Mouse (Mus musculus): ENCODE measurements around the gene Tdp1.
A peak's percentile ranks its signal among the peaks of the same experiment; 100 is the strongest.

Tdp1 gene

DNA sequence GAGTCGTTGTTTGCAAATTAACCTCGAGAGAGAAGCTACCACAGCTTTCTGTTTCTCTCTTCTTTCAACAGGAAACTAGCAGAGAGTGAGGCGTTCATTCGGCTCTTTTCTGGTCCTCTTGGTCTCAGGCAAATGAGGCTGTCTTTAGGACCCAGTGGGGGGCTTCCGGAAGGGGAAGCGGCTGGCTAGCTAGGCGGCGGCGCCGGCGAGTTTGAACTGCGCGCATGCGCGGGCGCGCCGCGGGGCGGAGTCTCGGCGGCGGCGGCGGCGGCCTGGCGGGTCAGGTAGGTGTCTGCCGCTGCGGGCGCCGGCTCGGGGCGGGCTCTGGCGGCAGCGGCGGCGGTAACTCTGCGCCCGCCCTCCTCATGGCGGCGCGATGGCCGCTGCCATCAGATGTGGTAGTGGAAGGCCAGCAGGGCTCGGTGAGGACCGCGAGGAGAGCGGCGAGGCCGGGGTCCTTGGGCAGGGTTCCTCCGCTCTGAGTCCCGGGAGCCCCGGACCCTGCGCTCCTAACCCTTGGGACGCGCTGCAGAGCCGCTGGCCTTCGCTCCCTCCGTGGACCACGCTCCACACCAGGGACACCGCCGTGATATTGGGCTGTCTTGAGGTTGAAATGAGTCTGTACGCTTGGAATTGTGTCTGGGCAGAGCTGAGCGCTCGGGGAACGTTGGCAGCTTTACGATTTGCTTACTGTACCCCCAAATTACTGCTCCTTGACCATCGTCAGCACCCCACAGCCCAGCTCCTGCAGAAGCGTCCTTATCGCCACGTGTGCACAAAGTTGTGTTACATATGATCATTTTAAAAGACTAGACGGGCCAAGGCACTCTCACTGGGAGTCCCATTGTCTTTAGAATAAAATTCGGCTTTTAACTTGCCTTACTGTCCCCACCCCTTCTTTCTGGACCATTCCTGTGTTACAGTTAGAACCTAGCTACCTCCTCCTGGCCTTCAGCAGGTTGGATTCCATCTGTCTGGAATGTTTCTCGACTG lies at the start of gene Tdp1, which contains the start of gene Efcab11:
Tdp1 (plus strand) TSS at position 249 of the 993 bp plus-strand sequence.
Efcab11 (minus strand) TSS at position 171 of the 993 bp plus-strand sequence.
- no peaks in the 10 kb centered on the region for H3K27me3 ChIP-seq (ENCODE audit: insufficient read depth, low read length)
- no peaks in the 10 kb centered on the region for H3K9me3 ChIP-seq (ENCODE audit: low read length)
- no peak for TF ChIP-seq NANOG (IDR thresholded peaks at IDR 0.05; ENCODE audit: borderline replicate concordance, low read length)
- TF ChIP-seq POU5F1 (IDR thresholded peaks at IDR 0.05; ENCODE audit: borderline replicate concordance, low read length): no peak
- TF ChIP-seq CTCF (conservative IDR thresholded peaks at IDR 0.05; ENCODE audit: low read length): no peak
- peaks cover 4% of the 10 kb centered on the region; the same call in 1 of the 2 replicates for H3K36me3 ChIP-seq (ENCODE audit: insufficient read depth, low read length)
- H3K4me3 ChIP-seq (replicated peaks; ENCODE audit: low read length): peak within 1 kb of the TSS; percentile 98
- peaks cover 20% of the 10 kb centered on the region for H3K4me1 ChIP-seq (replicated peaks; ENCODE audit: low read depth, low read length)

DNA sequence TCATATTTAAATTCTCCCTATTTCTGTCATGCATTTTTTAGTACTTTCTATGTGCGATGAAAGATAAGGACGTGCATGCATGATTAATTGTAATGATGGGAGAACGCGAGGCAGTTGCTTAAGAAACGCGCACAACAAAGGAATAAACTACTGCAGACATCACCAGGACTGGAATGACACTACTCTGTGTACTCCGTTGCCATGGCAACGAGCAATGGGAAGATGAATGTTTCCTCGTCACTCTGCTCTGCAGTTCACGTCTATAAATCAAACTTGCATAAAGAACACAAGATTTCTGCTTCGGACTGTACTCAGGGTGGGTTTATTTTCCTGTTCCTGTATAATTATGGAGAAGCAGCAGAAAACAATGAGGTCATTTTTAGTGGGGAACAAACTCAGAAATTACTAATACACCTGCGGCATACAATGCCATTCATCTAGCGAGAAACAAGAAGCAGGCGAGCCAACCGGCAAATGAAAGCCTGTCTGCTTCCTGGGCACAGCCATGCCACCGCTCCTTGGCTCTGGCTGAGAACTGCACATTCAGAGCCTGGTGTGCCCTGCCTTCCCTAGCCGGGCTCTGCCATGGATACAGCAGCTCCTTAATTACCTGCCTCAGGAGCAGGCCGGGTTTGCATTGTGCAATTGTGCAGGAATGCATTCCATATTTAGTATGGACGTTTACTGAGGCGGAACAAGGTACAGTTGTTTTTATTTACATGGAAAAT lies 47.7 kb upstream of the Tdp1 start:
- H3K4me1 ChIP-seq (replicated peaks; ENCODE audit: low read depth, low read length): no peaks in the 10 kb centered on the region
- no peaks in the 10 kb centered on the region for H3K36me3 ChIP-seq (ENCODE audit: insufficient read depth, low read length)
- no peaks in the 10 kb centered on the region for H3K27me3 ChIP-seq (ENCODE audit: insufficient read depth, low read length)
- no peaks in the 10 kb centered on the region for H3K9me3 ChIP-seq (ENCODE audit: low read length)
- H3K4me3 ChIP-seq (replicated peaks; ENCODE audit: low read length): no peak overlapping the region
- TF ChIP-seq NANOG (IDR thresholded peaks at IDR 0.05; ENCODE audit: borderline replicate concordance, low read length) (no peak), CTCF (conservative IDR thresholded peaks at IDR 0.05; ENCODE audit: low read length) (no peak), POU5F1 (IDR thresholded peaks at IDR 0.05; ENCODE audit: borderline replicate concordance, low read length) (no peak)

DNA sequence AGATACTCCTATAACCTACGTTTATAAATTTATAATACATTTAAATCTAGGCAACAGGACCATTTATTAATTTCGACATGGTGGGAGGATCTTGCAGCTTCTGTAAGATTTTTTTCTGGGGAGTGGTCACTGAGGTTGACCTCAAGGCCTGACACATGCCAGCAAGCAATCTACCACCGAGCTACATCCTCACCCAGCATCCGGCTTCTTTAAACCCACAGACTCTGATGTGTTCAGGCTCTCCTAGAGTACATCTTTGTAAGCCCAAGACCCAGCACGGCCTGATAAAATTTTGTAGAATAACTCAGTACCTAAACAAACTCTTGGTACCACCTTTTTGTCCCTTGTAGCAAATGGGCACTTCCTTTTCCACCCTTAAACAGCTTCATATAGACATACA lies 46.8 kb upstream of the Tdp1 start:
- Histone ChIP-seq H3K27me3 (ENCODE audit: insufficient read depth, low read length) (no peaks in the 10 kb centered on the region), H3K9me3 (ENCODE audit: low read length) (no peaks in the 10 kb centered on the region), H3K4me1 (replicated peaks; ENCODE audit: low read depth, low read length) (no peaks in the 10 kb centered on the region), H3K4me3 (replicated peaks; ENCODE audit: low read length) (no peak overlapping the region), H3K36me3 (ENCODE audit: insufficient read depth, low read length) (no peaks in the 10 kb centered on the region)
- TF ChIP-seq CTCF (conservative IDR thresholded peaks at IDR 0.05; ENCODE audit: low read length) (no peak), NANOG (IDR thresholded peaks at IDR 0.05; ENCODE audit: borderline replicate concordance, low read length) (no peak), POU5F1 (IDR thresholded peaks at IDR 0.05; ENCODE audit: borderline replicate concordance, low read length) (no peak)

DNA sequence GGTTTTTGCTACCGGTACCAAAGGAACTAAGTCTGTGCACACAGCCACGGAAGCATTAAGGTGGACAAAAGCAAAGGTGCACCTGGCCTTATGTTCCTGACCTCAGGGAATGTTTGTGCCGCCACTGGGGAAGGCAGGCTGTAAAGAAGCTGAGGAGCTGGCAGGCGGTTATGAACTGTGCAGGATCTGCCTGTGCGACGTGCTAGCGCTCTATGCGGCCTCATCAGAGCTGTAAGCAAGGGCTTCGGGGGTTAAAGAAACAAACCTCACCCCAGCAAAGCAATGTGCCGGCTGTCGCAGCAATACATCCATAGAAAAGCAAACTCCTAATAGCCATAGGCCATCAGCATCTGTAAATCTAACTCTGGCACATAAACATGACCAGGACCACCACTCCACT lies 46.2 kb upstream of the Tdp1 start:
- Histone ChIP-seq H3K27me3 (ENCODE audit: insufficient read depth, low read length) (no peaks in the 10 kb centered on the region), H3K9me3 (ENCODE audit: low read length) (no peaks in the 10 kb centered on the region), H3K4me3 (replicated peaks; ENCODE audit: low read length) (no peak overlapping the region), H3K4me1 (replicated peaks; ENCODE audit: low read depth, low read length) (no peaks in the 10 kb centered on the region), H3K36me3 (ENCODE audit: insufficient read depth, low read length) (no peaks in the 10 kb centered on the region)
- TF ChIP-seq NANOG (IDR thresholded peaks at IDR 0.05; ENCODE audit: borderline replicate concordance, low read length) (no peak), CTCF (conservative IDR thresholded peaks at IDR 0.05; ENCODE audit: low read length) (no peak), POU5F1 (IDR thresholded peaks at IDR 0.05; ENCODE audit: borderline replicate concordance, low read length) (no peak)

DNA sequence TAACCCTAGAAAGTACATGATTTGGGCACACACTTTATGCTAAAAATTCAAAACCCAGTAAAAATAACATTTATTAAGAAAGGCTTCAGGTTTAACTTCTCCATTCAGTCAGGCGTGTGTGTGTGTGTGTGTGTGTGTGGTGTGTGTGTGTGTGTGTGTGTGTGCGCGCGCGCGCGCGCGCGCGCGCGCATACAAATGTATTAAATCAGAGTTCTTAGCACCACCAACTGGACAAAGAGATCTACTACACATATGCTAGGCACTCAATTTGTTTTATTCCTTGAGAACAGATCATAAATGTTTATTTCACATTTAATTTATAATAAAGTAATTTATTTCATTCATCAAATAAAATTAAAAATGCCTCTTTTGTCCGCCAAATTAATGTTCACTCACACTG lies 45.6 kb upstream of the Tdp1 start:
- no peaks in the 10 kb centered on the region for H3K9me3 ChIP-seq (ENCODE audit: low read length)
- TF ChIP-seq NANOG (IDR thresholded peaks at IDR 0.05; ENCODE audit: borderline replicate concordance, low read length) (no peak), POU5F1 (IDR thresholded peaks at IDR 0.05; ENCODE audit: borderline replicate concordance, low read length) (no peak), CTCF (conservative IDR thresholded peaks at IDR 0.05; ENCODE audit: low read length) (peak; percentile 19; the same call in 1 of the 2 replicates)
- H3K4me3 ChIP-seq (replicated peaks; ENCODE audit: low read length): no peak overlapping the region
- no peaks in the 10 kb centered on the region for H3K27me3 ChIP-seq (ENCODE audit: insufficient read depth, low read length)
- 0 out of 2 replicates have a peak, but pooled peaks cover 1% of the 10 kb centered on the region for H3K36me3 ChIP-seq (ENCODE audit: insufficient read depth, low read length)
- H3K4me1 ChIP-seq (replicated peaks; ENCODE audit: low read depth, low read length): no peaks in the 10 kb centered on the region

DNA sequence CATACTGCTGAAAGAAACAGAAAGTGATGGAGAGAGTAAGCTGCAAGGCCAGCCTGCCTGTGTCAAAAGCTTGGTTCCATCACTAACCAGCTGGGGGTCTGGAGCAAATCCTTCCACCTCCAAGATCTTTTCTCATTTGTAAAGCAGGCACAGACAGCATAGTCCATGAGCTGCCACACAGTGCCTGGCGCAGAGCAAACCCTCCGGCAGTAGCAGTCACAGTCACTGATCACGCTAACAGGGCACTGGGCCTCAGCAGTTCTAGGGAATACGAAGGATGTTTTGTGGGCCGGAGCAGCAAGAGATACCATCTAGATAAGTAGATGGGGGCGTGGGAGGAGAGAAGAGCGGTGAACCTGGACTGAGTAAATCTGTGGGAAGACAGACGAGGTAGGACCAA lies 39.4 kb upstream of the Tdp1 start:
- Histone ChIP-seq H3K27me3 (ENCODE audit: insufficient read depth, low read length) (no peaks in the 10 kb centered on the region), H3K4me1 (replicated peaks; ENCODE audit: low read depth, low read length) (no peaks in the 10 kb centered on the region), H3K4me3 (replicated peaks; ENCODE audit: low read length) (no peak overlapping the region), H3K9me3 (ENCODE audit: low read length) (no peaks in the 10 kb centered on the region), H3K36me3 (ENCODE audit: insufficient read depth, low read length) (0 out of 2 replicates have a peak, but pooled peaks cover 3% of the 10 kb centered on the region)
- no peak for TF ChIP-seq NANOG (IDR thresholded peaks at IDR 0.05; ENCODE audit: borderline replicate concordance, low read length)
- TF ChIP-seq CTCF (conservative IDR thresholded peaks at IDR 0.05; ENCODE audit: low read length): no peak
- no peak for TF ChIP-seq POU5F1 (IDR thresholded peaks at IDR 0.05; ENCODE audit: borderline replicate concordance, low read length)

DNA sequence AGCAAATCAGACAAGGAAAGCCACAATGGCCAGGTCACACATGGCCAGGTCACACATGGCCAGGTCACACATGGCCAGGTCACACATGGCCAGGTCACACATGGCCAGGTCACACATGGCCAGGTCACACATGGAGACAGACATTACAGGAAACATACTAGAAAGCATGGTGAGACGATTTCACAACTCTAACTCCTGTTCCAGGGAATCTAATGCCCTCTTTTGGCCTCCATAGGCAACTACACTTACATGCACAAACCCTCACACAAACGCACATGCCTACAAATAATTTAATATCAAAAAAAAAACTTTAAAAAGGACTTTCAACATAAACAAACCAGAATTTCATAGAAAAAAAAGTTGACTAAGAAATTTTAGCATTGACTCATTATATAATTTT lies 34.3 kb upstream of the Tdp1 start:
- no peaks in the 10 kb centered on the region for H3K9me3 ChIP-seq (ENCODE audit: low read length)
- no peaks in the 10 kb centered on the region for H3K27me3 ChIP-seq (ENCODE audit: insufficient read depth, low read length)
- H3K4me1 ChIP-seq (replicated peaks; ENCODE audit: low read depth, low read length): no peaks in the 10 kb centered on the region
- TF ChIP-seq CTCF (conservative IDR thresholded peaks at IDR 0.05; ENCODE audit: low read length) (peak; percentile 33), POU5F1 (IDR thresholded peaks at IDR 0.05; ENCODE audit: borderline replicate concordance, low read length) (no peak)
- no peaks in the 10 kb centered on the region for H3K36me3 ChIP-seq (ENCODE audit: insufficient read depth, low read length)
- H3K4me3 ChIP-seq (replicated peaks; ENCODE audit: low read length): no peak overlapping the region

All from E14TG2a.4 (cell line).